Mouse (Mus musculus) R1 (cell line): ENCODE data around the gene Filip1l.

Experiments
- DNase-seq: peaks from one replicate; pipeline ENCODE4 v3.0.0-alpha.2; 2018; ENCODE audit warnings: low read depth, low spot score

Filip1l gene

DNA sequence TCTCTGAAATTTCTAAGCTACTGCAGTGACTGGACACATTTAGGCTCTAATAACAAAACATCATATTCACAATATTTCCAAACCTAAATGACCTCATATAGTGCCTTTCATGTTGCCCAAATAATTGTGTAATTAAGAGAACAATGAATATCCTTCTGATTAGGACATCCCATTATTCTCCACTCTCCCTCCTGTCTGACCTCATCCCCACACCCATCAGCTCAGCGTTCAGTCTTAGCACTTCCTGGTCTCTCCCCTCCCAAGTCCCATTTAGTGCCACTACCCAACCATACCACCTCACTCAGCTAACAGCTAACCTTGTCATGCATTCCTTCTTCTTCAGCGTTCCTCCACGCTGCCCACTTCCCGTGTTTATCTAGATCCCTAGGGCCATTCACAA, 130.0 kb downstream of the Filip1l start:
- no peak for DNase-seq

DNA sequence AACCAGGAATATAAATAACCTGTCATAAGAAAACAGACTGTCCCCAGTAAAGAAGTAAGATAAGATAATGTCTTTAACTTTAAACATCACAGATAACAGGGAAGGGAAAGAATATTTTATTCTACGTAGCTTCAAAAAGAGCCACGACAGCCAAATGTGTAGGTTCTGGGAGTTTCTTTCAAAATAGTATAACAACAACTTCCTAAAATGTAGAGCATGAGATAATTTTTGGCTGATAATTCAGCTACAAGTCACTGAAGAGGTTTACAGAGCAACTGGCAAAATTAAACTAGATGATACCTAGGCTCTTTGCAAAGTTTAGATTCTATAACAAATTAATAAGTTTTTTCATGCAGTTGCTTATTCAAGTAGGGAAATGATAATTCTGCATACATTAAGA, 130.6 kb downstream of the Filip1l start:
- DNase-seq, result no peak

DNA sequence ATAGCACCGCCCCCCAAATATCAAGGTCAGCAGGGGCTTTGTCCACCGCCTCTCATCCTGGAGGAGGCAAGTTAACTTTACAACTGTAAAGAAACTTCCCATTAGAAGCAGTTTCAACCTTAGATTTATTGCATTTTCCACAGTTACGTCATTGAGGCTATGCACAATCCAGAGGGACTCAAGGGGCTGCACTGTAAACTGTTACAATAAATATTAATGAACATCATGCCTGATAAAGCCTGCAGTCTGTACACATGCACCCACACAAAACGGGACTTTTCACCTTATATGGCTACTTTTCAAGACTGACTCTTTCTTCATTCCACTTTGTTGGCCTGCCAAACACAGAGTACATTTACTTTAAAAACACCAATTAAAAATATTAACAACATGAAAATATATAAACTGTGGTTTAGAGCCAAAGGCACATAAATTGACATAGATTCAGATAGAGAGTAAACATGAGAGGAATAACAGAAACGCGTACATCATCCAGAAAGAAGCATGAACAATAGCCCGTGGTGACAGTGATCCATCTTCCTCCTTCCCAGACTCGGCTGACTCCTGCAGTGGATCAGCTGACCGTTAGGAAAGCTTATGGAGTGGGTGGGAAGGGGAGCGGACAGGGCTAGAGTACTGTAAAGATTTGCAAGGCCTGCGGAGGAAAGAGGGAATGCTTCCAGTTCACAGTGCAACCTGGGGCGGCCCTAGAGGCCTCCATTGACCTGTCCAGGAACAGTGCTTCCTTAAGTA, 131.3 kb downstream of the Filip1l start:
- DNase-seq, result no peak

DNA sequence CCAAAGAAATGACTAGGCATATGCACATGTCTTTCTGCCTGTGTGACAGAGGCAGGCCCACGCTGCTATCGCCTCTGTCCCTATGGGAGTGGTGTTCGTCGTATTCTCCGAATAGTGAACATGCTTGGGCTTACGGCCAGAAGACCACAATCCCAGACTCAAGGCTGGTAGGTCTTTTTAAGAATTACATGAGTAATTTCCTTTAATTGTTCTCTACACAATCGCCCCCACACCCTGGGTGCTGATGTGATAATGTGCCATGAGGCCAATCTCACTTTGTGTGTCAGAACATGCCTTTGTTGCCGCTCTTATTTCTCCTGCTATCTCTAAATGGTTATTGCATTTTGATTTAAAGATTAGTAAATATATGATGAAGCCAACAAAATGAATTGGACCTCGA, 132.4 kb downstream of the Filip1l start:
- no peak for DNase-seq

DNA sequence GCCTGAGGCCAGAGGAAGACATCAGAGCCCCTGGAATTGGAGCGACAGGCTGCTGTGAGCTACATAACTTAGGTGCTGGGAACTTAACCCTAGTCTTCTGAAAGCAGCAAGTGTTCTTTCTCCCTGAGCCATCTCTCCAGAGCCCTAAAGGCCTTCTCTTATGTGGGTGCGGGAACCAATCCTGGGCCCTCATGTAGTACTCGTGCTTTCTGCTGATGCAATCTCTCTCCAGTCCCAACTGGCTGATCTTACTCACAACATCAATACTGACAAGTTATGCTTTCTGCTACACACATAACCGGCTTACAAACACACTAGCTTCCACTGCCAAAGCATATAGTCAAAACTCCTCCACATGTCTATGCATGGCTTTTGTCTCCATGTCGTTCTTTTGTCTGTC, 133.4 kb downstream of the Filip1l start:
- peak; percentile 24 for DNase-seq

DNA sequence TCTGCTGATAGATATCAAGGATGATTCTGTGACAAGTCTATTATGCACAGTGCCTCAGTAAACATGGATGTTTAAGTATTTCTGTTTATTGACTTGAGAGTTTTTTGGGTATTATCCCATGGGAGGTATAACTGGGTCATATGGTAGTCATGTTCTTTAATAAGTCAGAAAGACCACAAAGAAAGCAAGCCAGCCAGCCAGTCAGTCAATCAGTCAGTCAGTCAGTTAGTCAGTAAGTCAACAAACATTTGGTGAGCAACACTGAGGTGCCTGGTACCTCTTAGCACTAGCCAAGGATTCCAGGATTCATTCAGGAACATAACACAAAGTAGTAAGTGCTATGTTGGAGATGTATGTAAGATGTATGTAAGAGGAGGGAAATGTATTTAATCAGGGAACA, 135.8 kb downstream of the Filip1l start:
- DNase-seq, result no peak

DNA sequence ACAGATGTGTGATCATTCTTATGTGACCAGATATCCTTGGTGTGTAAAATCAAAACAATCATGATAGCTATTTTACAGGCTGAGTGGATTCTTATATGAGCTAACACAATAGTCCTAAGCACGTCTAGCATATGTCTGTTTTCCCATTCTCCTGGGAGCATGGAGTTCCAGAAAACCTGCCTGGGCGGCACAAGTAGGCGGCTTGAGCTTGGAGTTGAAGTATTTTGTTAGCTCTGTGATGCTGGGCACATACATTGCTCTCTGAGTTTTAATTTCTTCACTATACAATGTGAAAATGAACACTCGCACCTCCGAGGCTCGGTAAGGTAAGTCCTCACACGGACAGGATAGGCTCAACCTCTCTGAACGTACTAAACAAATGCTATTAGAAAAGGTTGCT, 137.8 kb downstream of the Filip1l start:
- DNase-seq, result no peak

DNA sequence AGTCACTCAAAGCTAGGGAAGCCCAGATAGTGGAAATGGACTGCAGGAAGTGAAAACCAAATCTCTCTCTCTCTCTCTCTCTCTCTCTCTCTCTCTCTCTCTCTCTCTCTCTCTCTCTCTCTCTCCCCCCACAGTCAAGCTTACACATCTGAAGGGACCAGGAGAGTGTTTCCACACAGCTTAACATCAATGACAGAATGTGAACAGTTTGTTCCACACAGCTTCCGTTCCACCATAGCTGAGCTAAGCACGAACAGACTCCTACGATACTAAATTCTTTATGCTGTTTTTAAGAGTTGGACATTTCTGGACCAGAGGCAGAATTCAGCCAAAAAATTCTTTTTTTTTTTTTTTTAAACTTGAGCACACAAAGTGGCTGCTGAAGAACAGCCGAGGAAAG, 139.0 kb downstream of the Filip1l start:
- no peak for DNase-seq

DNA sequence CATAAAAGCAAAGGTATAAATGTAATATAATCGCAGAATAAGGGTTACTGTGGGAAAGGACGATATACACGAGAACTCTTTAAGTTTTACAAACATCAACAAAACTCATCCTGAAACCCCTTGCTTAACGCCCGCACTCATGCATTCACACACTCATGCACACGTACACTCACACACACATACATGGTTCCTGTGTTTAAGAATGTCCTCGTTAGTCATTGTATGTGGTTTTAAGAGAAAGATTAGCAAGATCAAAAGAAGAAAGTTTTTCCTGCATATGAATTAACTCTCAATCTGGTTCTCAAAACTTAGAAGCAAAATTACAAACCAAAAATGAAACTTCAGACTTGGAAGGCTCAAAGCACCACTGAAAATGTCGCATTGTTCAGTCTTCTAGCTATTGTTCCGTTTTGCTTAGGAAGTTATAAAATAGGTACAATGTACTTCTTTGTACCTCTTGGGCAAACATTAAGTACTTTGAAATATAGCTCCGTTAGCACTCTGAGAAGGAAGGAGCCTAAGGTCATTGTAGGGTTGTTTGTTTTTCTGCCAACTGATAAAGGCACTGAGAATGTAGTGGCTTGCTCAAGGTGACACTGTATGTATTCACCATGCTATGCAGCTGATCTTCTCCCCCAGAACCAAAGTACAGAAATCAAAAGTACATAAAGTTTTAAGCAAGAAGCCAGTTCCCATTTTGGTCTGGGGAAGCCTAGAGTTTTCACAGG, 142.7 kb downstream of the Filip1l start:
- DNase-seq, result no peak

DNA sequence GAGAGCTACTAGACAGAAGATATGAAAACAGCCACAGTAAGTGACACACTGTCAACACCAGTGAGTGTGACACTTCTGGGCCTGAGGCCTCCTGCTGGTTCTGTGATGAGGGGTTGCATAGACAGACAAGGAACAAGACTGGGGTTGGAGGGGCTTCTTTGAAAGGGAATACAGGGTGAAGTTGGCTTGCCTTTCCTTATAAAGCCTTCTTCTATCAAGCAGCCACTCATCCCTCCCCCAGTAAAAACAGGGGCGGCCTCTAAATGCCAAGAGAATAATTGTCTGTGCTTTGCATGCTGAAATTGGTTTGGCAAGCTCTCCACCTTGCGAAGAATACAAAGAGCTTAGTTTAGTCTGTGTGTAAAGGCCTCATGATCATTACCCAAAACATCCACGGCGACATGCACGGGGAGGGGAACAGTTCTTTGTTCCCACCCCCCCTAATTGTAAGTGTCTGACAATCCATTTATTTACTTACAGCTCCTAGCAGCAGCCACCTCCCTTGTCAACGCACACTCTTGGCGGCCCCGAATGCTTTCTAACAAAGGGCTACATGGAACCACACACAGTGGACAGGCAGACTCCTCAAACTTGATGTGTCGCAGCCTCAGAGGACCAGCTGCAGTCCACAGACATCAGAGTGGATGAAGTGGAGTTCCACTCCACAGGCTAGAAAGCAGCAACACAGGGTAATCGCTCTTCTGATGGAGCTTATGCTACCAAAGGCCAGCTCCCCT, 143.7 kb downstream of the Filip1l start:
- no peak for DNase-seq

DNA sequence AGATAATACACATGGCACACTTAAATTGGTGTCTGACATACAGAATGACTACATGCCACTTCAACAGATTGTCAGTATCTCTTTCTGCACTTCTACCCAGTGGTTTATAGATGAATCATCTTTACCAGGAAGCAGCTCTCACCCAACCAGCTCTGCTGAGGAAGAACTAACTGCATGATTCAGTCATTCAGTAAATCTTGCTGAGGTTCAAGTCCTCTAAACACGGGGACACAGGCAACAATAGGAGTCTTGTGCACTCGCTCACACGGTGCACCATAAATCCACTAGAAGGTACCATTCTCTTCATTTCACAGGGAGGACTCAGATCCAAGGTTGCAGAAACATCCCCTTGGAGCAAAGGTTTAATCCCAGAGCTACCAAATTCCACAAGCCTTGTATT, 148.0 kb downstream of the Filip1l start:
- DNase-seq, result no peak

DNA sequence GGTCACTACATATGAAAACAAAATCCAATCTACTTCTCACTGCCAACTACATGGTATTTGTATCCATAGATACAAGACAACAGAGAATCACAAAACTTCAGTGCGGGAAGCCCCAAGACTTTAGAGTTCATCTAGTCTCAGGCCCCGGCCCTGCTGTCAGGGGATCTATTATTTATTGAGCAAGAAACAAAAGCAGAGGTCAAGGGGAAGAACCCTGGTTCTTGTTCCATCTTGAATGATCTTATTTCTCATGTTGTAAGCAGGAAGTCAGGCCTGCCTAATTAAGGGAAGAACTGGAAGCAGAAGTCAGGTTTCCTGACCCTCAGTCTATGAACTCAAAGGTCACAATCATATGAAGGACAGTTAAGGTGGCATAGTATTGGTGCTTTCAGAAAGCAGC, 149.3 kb downstream of the Filip1l start:
- DNase-seq, result no peak

DNA sequence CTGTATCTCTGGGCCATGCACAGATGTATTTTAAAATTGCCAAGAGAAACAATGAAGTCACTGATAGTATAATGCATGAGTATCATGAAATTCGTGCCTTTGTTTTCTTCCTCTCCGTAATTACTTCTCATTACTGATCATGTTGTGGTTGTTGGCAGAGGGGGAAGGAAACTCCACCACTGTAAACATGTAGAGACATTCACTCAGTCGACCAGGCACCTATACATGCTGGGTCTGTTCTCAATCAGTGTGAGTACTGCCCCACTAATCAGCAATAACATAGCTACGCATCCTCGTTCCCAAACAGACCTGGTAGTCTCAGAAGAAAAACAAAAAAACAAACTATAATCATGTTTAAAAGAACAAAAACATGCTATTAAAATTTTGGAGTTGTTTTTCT, 149.9 kb downstream of the Filip1l start:
- no peak for DNase-seq

DNA sequence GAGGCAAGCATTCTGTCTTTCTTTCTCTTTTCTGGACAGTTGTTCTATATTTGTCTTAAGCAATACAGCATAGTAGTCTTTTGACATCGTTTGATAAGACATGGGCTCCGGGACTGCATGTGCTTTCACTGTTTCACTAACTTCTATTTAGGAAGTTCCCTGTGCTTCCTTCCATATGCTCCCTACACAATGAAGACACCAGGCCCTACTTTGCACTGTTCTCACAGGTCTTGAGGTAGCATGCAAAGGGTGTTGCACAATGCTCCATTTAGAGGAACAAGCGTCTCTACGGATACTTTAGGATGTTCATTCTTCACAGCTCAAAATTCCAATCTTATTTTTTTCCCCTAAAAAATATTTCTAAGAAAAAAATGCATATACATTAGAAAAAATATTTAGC, 151.8 kb downstream of the Filip1l start:
- no peak for DNase-seq

DNA sequence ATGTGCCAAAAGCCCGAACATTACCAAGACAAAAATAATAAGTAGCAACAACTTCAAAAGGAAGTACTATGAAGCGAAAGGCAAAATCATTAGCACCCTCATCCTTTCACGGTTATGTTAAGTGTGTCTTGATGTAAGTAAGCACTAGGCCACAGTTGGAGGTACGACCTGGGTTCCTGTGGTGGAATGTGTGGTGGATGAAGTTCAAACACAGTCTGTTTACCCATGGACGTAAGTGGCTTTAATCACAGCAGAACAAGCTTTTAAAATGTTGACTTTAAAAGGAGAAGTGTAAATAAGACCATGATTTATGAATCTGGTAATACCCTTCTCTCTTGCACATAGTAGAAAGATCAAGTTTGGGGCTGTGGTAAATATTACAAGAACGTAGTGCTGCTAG, 153.2 kb downstream of the Filip1l start:
- DNase-seq, result no peak

DNA sequence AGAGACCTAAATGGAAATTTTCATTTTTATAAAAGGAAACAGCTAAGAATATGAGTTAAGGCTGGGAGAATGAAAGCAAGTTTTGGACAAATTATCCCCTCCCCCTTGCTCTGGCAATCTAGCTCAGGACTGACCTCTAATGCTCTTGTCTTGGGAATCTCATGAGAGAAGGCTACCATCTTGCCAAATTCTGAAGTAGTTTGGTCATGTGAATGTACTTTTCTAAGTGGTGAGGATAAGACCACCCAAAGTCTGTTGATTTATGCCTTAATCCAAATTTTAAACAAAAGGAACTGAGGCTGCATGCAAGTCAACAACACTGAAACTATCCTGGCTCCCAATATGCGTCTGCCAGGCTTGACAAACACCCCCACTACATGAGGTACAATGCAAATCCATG, 155.5 kb downstream of the Filip1l start:
- no peak for DNase-seq

DNA sequence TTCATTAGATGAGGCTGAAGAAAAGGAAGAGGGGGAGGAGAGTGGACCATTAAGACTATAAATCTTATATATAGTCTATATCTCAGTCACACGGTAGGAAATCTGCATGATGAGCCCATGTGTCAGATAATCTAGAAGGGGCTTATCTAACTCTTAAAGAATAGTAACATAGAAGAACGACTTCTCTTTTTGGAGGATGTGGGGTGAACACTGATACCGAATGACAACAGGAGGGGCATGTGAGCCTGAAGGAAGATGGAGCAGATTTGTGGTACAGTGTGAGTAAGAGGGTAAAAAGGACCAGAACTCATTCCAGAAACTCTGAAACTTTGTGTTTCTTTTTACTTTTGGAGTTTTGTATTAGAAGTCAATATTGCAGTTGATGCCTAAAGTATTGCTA, 156.2 kb downstream of the Filip1l start:
- DNase-seq, result no peak

DNA sequence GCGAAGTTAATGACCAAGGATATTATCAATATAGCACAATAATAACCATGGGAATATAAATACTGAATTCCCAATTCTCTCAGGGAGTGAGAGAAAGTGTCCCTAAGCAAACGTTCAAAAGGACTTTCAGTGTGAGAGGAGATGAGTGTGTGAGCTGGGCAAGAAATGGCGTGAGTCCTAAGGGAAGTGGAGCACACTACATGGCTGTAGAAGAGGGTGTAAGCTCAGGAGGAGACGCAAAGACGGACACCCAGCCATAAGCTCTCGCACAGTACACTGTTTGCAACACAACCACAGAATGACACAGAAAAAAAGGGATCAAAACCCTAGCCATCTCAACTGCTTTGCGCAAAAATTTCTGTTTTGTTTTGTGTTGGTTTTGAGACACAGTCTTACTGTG, 160.7 kb downstream of the Filip1l start:
- DNase-seq, result no peak

DNA sequence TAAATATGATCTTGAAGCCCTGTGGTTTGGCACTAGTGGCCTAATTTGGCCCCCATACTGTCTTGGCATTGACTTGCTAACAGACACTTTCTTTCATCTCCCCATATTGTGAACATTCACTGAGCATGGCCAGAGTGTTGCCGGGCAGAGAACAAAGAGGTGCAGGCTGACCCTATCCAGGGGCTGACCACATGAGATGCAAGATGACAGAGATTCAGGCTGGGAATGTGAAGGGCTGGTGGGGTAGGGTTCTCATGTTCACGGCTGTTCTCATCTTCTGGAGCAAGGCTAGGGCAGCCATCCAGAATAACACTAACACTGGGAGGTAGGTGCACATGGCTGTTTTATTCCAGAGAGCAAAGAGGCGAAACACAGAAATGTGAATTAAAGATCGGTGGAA, 161.5 kb downstream of the Filip1l start:
- no peak for DNase-seq

DNA sequence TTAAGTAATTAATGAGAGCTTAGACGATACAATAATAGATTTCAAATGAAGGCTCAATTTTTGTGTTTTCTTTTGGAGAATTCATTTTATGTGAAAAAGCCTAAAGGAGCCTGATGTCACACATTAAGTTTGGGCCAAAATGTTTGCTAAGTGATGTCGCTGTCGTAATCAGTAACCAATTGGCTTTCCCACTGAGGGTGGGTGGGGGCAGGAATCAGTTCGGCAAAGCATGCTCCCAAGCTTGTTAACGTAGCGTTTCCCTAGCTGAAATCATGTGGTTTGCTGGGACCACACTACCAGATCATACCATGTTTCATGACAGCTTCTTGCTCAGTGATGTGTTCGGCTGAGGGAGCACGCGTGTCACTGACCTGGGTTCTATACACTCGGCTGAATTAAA, 162.7 kb downstream of the Filip1l start:
- no peak for DNase-seq

DNA sequence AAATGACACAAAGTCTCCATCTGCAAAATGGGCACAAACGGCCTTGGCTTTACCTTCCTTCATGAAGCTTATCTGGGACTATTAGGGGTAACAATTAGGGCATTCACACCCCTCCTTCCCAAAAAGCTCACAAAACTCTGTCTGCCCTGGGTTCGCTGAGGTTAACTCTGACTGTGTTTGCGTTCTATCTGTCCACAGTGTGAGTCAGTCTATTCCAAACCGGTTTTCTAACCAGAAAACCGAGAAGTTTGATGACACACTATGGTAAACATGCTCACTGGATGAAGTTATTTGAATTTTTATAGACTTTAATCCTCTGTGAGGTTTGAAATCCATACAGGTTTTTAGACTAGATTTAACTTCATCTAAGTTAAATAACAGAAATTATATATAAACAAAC, 172.2 kb downstream of the Filip1l start:
- DNase-seq, result no peak

DNA sequence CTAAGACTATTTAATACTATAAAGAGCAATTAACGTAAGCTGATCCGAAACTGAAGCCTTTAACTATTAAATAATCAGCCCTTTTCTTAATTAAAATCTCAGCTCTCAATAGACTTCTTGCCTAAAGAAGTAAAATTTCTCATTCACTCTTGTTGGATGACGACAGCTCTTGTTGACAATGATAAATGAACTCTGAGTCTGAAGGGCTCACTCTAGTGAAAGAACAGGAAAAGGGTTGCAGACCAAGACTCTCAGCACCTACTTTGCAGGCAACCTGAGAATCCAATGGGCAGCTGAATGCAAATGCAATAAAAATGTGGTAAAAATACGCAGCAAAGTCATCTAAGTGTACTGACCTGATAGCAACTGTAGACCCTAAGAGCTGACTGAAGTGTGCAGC, 172.6 kb downstream of the Filip1l start:
- no peak for DNase-seq

DNA sequence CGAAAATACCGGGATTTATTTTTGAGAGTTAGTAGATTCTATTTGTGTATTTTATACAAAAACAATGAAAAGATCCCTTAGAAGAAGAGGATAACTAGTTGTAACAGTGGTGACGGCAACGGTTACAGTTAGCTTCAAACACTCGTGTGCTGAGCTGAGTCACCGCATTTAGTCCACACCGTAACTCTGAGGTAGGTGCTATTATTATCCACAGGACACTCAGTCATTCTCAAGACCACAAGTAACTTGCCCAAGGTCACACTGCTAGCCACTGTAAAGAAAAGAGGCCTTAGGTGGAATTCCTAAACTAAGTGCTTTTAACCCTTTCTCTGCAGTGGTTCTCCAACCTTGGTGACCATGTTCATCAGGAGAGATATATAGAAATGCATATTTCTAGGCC, 174.0 kb downstream of the Filip1l start:
- DNase-seq, result no peak
